Mouse (Mus musculus) gastrocnemius, adult 18-20 months (tissue): Measurements from ENCODE around the gene Eef1akmt1. TPM values are rescaled to one million over a fixed set of nuclear protein-coding genes. Genes with fewer than 3 reads are reported as not detected.
A peak's percentile ranks its signal among the peaks of the same experiment; 100 is the strongest.

ENCODE experiments used
- DNase-seq: peaks from one replicate; pipeline ENCODE4 v3.0.0; 2021; ENCODE audit warnings: low spot score
- total RNA-seq, 2 experiments: library from RNA; stranded (reverse); gene quantifications; 2 replicates each; pipeline ENCODE4 v1.2.3; 2021

Eef1akmt1 gene
- total RNA-seq, 2 experiments from 2014 or later = 45.1 to 47.3 TPM

GRCm38 (mm10) chr14:57547062-57547461 lies 24.4 kb downstream of the Eef1akmt1 start:
- DNase-seq = no peak

GRCm38 (mm10) chr14:57546557-57547021 lies 24.8 kb downstream of the Eef1akmt1 start:
- peak; percentile 37 for DNase-seq

- no peak for DNase-seq
These were observed 25.3 kb downstream of the Eef1akmt1 start for GRCm38 (mm10) chr14:57546131-57546530.

- DNase-seq = no peak
These were observed 25.9 kb downstream of the Eef1akmt1 start for GRCm38 (mm10) chr14:57545526-57545925.

GRCm38 (mm10) chr14:57543420-57544039 lies 27.9 kb downstream of the Eef1akmt1 start:
- no peak for DNase-seq

GRCm38 (mm10) chr14:57542231-57542630 lies 29.2 kb downstream of the Eef1akmt1 start:
- no peak for DNase-seq

- DNase-seq = no peak
These were observed 30.7 kb downstream of the Eef1akmt1 start for GRCm38 (mm10) chr14:57540683-57541082.

- DNase-seq = no peak
These were observed 34.0 kb downstream of the Eef1akmt1 start for GRCm38 (mm10) chr14:57537261-57538015.

- DNase-seq = no peak
These were observed 34.6 kb downstream of the Eef1akmt1 start for GRCm38 (mm10) chr14:57536820-57537219.

- DNase-seq = peak; percentile 37
These were observed 35.8 kb downstream of the Eef1akmt1 start for GRCm38 (mm10) chr14:57535646-57536045.

GRCm38 (mm10) chr14:57534961-57535360 lies 36.5 kb downstream of the Eef1akmt1 start:
- DNase-seq = peak; percentile 68

- DNase-seq = no peak
These were observed 37.1 kb downstream of the Eef1akmt1 start for GRCm38 (mm10) chr14:57534346-57534745.

- no peak for DNase-seq
These were observed 37.6 kb downstream of the Eef1akmt1 start for GRCm38 (mm10) chr14:57533841-57534240.

GRCm38 (mm10) chr14:57533214-57533613 lies 38.2 kb downstream of the Eef1akmt1 start:
- peak; percentile 59 for DNase-seq

GRCm38 (mm10) chr14:57532577-57532976 lies 38.8 kb downstream of the Eef1akmt1 start:
- no peak for DNase-seq

- DNase-seq = no peak
These were observed 41.5 kb downstream of the Eef1akmt1 start for GRCm38 (mm10) chr14:57529786-57530515.

- peak; percentile 55 for DNase-seq
These were observed 42.2 kb downstream of the Eef1akmt1 start for GRCm38 (mm10) chr14:57529086-57529785.

GRCm38 (mm10) chr14:57527598-57527997 lies 43.8 kb downstream of the Eef1akmt1 start:
- no peak for DNase-seq

- DNase-seq = no peak
These were observed 44.3 kb downstream of the Eef1akmt1 start for GRCm38 (mm10) chr14:57527122-57527521.

- DNase-seq = no peak
These were observed 45.3 kb downstream of the Eef1akmt1 start for GRCm38 (mm10) chr14:57526050-57526623.

- peak; percentile 38 for DNase-seq
These were observed 45.9 kb downstream of the Eef1akmt1 start for GRCm38 (mm10) chr14:57525388-57526049.
